Mouse (Mus musculus) kidney, embryonic 15.5 days (tissue): ENCODE data around the gene Aak1. TPM values are rescaled to one million over a fixed set of nuclear protein-coding genes. Genes with fewer than 3 reads are reported as not detected.
"Not testable (repeated sequence)": the region's sequence is repeated elsewhere in the genome, so short reads cannot be mapped to it uniquely, and the experiment has no call there.

Experiments used
- ATAC-seq: fragments of 200-750 bp; cut with Nextera tagmentation; replicated peaks from 2 replicates; pipeline ENCODE4 v1.8.0; 2017; ENCODE audit warnings: moderate TSS enrichment; ENCODE audit not compliant: low FRiP score
- H3K27ac ChIP-seq: fragments of 300-500 bp; sonication (generic); 2 replicates; pipeline ENCODE4 v1.5.1; 2015; ENCODE audit warnings: mild to moderate bottlenecking, inconsistent platforms
- H3K27me3 ChIP-seq: fragments of 300-500 bp; sonication (generic); 2 replicates; pipeline ENCODE4 v1.6.1; 2015; ENCODE audit warnings: inconsistent platforms
- H3K36me3 ChIP-seq: fragments of 300-500 bp; sonication (generic); 2 replicates; pipeline ENCODE4 v1.6.1; 2015; ENCODE audit warnings: inconsistent platforms
- H3K4me1 ChIP-seq: fragments of 300-500 bp; sonication (generic); 2 replicates; pipeline ENCODE4 v1.6.1; 2015; ENCODE audit warnings: inconsistent platforms
- H3K4me2 ChIP-seq: fragments of 300-500 bp; sonication (generic); 2 replicates; pipeline ENCODE4 v1.6.1; 2015; ENCODE audit warnings: moderate library complexity, mild to moderate bottlenecking, inconsistent platforms
- H3K4me3 ChIP-seq: fragments of 300-500 bp; sonication (generic); replicated peaks from 2 replicates; pipeline ENCODE4 v1.5.1; 2015; ENCODE audit warnings: mild to moderate bottlenecking, inconsistent platforms
- H3K9ac ChIP-seq: fragments of 300-500 bp; sonication (generic); 2 replicates; pipeline ENCODE4 v1.6.1; 2015; ENCODE audit warnings: mild to moderate bottlenecking, inconsistent platforms
- H3K9me3 ChIP-seq: fragments of 300-500 bp; sonication (generic); replicated peaks from 2 replicates; pipeline ENCODE4 v1.6.1; 2016; ENCODE audit warnings: inconsistent platforms
- WGBS: fragments of 180-500 bp; shearing (Covaris S2); methylation state at CpG from one replicate; pipeline ENCODE4 v1.1.7; 2015; ENCODE audit warnings: mixed read lengths; 5-methylcytosine and 5-hydroxymethylcytosine counted together
- polyA plus RNA-seq: library from polyadenylated mRNA; unstranded; fragments of >200 nt; fragmentation: Nextera tagmentation; extraction: Ambion mirVana; gene quantifications from 2 replicates; pipeline ENCODE4 v1.2.1, GENCODE M21; 2015

Gene Aak1
- polyA plus RNA-seq, 1 experiment from 2014 or later = 13.5 TPM

- Histone ChIP-seq H3K27me3 (no peaks in the 10 kb centered on the region), H3K4me3 (no peak overlapping the region), H3K9me3 (no peaks in the 10 kb centered on the region), H3K36me3 (peaks cover 4% of the 10 kb centered on the region; the same call in 1 of the 2 replicates), H3K4me1 (peaks cover 14% of the 10 kb centered on the region), H3K27ac (no peak overlapping the region), H3K4me2 (no peak overlapping the region), H3K9ac (no peak overlapping the region)
- 92% methylated on average over 10 of the region's 10 CpGs for WGBS
- ATAC-seq = no peak
Measured at GRCm38 (mm10) chr6:86871783-86872182, 22.5 kb downstream of the Aak1 start.

GRCm38 (mm10) chr6:86874711-86875375, 25.5 kb downstream of the Aak1 start:
- Histone ChIP-seq H3K4me2 (no peak overlapping the region), H3K9ac (no peak overlapping the region), H3K4me1 (peaks cover 3% of the 10 kb centered on the region; the same call in 1 of the 2 replicates), H3K36me3 (peaks cover 4% of the 10 kb centered on the region; the same call in 1 of the 2 replicates), H3K27me3 (no peaks in the 10 kb centered on the region), H3K9me3 (no peaks in the 10 kb centered on the region), H3K27ac (no peak overlapping the region), H3K4me3 (no peak overlapping the region)
- no peak for ATAC-seq
- WGBS = 84% methylated on average over 6 of the region's 6 CpGs

- Histone ChIP-seq H3K4me1 (no peaks in the 10 kb centered on the region), H3K4me3 (no peak overlapping the region), H3K9me3 (no peaks in the 10 kb centered on the region), H3K4me2 (no peak overlapping the region), H3K27me3 (no peaks in the 10 kb centered on the region), H3K36me3 (peaks cover 4% of the 10 kb centered on the region; the same call in 1 of the 2 replicates), H3K27ac (no peak overlapping the region), H3K9ac (no peak overlapping the region)
- WGBS = 46% methylated on average over 1 of the region's 1 CpGs
- no peak for ATAC-seq
Measured at GRCm38 (mm10) chr6:86876451-86876850, 27.1 kb downstream of the Aak1 start.

GRCm38 (mm10) chr6:86878656-86879055, 29.3 kb downstream of the Aak1 start:
- 89% methylated on average over 3 of the region's 3 CpGs for WGBS
- not testable (repeated sequence) for H3K9me3 ChIP-seq, ATAC-seq, H3K27ac ChIP-seq, H3K4me3 ChIP-seq, H3K9ac ChIP-seq, H3K4me2 ChIP-seq, H3K27me3 ChIP-seq, H3K4me1 ChIP-seq, H3K36me3 ChIP-seq

GRCm38 (mm10) chr6:86879314-86879713, 30.0 kb downstream of the Aak1 start:
- WGBS = 88% methylated on average over 4 of the region's 4 CpGs
- H3K27ac ChIP-seq = no peak overlapping the region
- no peaks in the 10 kb centered on the region for H3K4me1 ChIP-seq
- no peaks in the 10 kb centered on the region for H3K9me3 ChIP-seq
- 0 out of 2 replicates have a peak, but pooled peaks cover 7% of the 10 kb centered on the region for H3K36me3 ChIP-seq
- no peak overlapping the region for H3K4me2 ChIP-seq
- H3K9ac ChIP-seq = no peak overlapping the region
- no peak for ATAC-seq
- H3K27me3 ChIP-seq = no peaks in the 10 kb centered on the region
- no peak overlapping the region for H3K4me3 ChIP-seq

- Histone ChIP-seq H3K4me2 (no peak overlapping the region), H3K27me3 (no peaks in the 10 kb centered on the region), H3K4me1 (peaks cover 8% of the 10 kb centered on the region), H3K9ac (no peak overlapping the region), H3K9me3 (no peaks in the 10 kb centered on the region), H3K36me3 (0 out of 2 replicates have a peak, but pooled peaks cover 10% of the 10 kb centered on the region), H3K27ac (no peak overlapping the region), H3K4me3 (no peak overlapping the region)
- ATAC-seq = no peak
- 84% methylated on average over 2 of the region's 2 CpGs for WGBS
Measured at GRCm38 (mm10) chr6:86884230-86884629, 34.9 kb downstream of the Aak1 start.

- Histone ChIP-seq H3K27me3 (no peaks in the 10 kb centered on the region), H3K27ac (no peak overlapping the region), H3K4me2 (no peak overlapping the region), H3K36me3 (0 out of 2 replicates have a peak, but pooled peaks cover 10% of the 10 kb centered on the region), H3K4me3 (no peak overlapping the region), H3K4me1 (peaks cover 8% of the 10 kb centered on the region), H3K9ac (no peak overlapping the region), H3K9me3 (no peaks in the 10 kb centered on the region)
- ATAC-seq = no peak
- 77% methylated on average over 6 of the region's 6 CpGs for WGBS
Measured at GRCm38 (mm10) chr6:86884746-86885145, 35.4 kb downstream of the Aak1 start.

- Histone ChIP-seq H3K4me1 (peaks cover 8% of the 10 kb centered on the region), H3K4me3 (no peak overlapping the region), H3K9ac (no peak overlapping the region), H3K4me2 (no peak overlapping the region), H3K27me3 (no peaks in the 10 kb centered on the region), H3K9me3 (no peaks in the 10 kb centered on the region), H3K36me3 (peaks cover 16% of the 10 kb centered on the region; the same call in 1 of the 2 replicates), H3K27ac (peak overlapping the region; percentile 52)
- peak; percentile 66; the same call in 1 of the 2 replicates for ATAC-seq
- WGBS = 48% methylated on average over 6 of the region's 6 CpGs
Measured at GRCm38 (mm10) chr6:86885816-86886529, 36.7 kb downstream of the Aak1 start.

GRCm38 (mm10) chr6:86886803-86887202, 37.5 kb downstream of the Aak1 start:
- no peak for ATAC-seq
- Histone ChIP-seq H3K27ac (no peak overlapping the region), H3K4me2 (no peak overlapping the region), H3K9me3 (no peaks in the 10 kb centered on the region), H3K36me3 (peaks cover 13% of the 10 kb centered on the region; the same call in 1 of the 2 replicates), H3K4me1 (peaks cover 8% of the 10 kb centered on the region), H3K27me3 (no peaks in the 10 kb centered on the region), H3K9ac (no peak overlapping the region), H3K4me3 (no peak overlapping the region)
- 86% methylated on average over 4 of the region's 4 CpGs for WGBS

GRCm38 (mm10) chr6:86897520-86897919, 48.2 kb downstream of the Aak1 start:
- 94% methylated on average over 6 of the region's 6 CpGs for WGBS
- no peak overlapping the region for H3K9ac ChIP-seq
- no peak for ATAC-seq
- H3K36me3 ChIP-seq = 0 out of 2 replicates have a peak, but pooled peaks cover 4% of the 10 kb centered on the region
- H3K27ac ChIP-seq = no peak overlapping the region
- H3K4me3 ChIP-seq = no peak overlapping the region
- no peak overlapping the region for H3K4me2 ChIP-seq
- no peaks in the 10 kb centered on the region for H3K27me3 ChIP-seq
- no peaks in the 10 kb centered on the region for H3K9me3 ChIP-seq
- H3K4me1 ChIP-seq = no peaks in the 10 kb centered on the region

GRCm38 (mm10) chr6:86899053-86899452, 49.7 kb downstream of the Aak1 start:
- no peak for ATAC-seq
- 46% methylated on average over 3 of the region's 3 CpGs for WGBS
- H3K27ac ChIP-seq = no peak overlapping the region
- H3K9me3 ChIP-seq = no peaks in the 10 kb centered on the region
- H3K9ac ChIP-seq = no peak overlapping the region
- no peak overlapping the region for H3K4me3 ChIP-seq
- H3K36me3 ChIP-seq = peaks cover 4% of the 10 kb centered on the region; the same call in 1 of the 2 replicates
- H3K4me1 ChIP-seq = no peaks in the 10 kb centered on the region
- no peaks in the 10 kb centered on the region for H3K27me3 ChIP-seq
- no peak overlapping the region for H3K4me2 ChIP-seq

- no peak overlapping the region for H3K27ac ChIP-seq
- no peak overlapping the region for H3K9ac ChIP-seq
- ATAC-seq = no peak
Measured at GRCm38 (mm10) chr6:86899965-86900364, 50.6 kb downstream of the Aak1 start.

More at GRCm38 (mm10) chr6:86899965-86900364, 50.6 kb downstream of the Aak1 start:
- no peaks in the 10 kb centered on the region; the same call in 1 of the 2 replicates for H3K36me3 ChIP-seq
- no peak overlapping the region for H3K4me2 ChIP-seq
- no peaks in the 10 kb centered on the region for H3K27me3 ChIP-seq
- WGBS = 73% methylated on average over 2 of the region's 3 CpGs
- no peak overlapping the region for H3K4me3 ChIP-seq
- H3K9me3 ChIP-seq = no peaks in the 10 kb centered on the region
- H3K4me1 ChIP-seq = no peaks in the 10 kb centered on the region
